Mouse (Mus musculus) midbrain, embryonic 14.5 days (tissue): ENCODE measurements around the gene Gm3238. TPM values are rescaled to one million over a fixed set of nuclear protein-coding genes. Genes with fewer than 3 reads are reported as not detected.
A peak's percentile ranks its signal among the peaks of the same experiment; 100 is the strongest.
"Not testable (repeated sequence)": the region's sequence is repeated elsewhere in the genome, so short reads cannot be mapped to it uniquely, and the experiment has no call there.

ENCODE experiments used
- ATAC-seq: fragments of 200-750 bp; cut with Nextera tagmentation; 2 replicates; pipeline ENCODE4 v1.8.0; 2017; ENCODE audit warnings: moderate number of reproducible peaks, moderate library complexity; ENCODE audit not compliant: low FRiP score, low TSS enrichment
- DNase-seq: peaks from one replicate; pipeline ENCODE4 v3.0.0-alpha.2; 2015
- H3K27ac ChIP-seq: fragments of 300-500 bp; sonication (generic); replicated peaks from 2 replicates; pipeline ENCODE4 v1.5.1; 2014; ENCODE audit warnings: mild to moderate bottlenecking, low read depth, low read length, moderate library complexity
- H3K27me3 ChIP-seq: fragments of 300-500 bp; sonication (generic); 2 replicates; pipeline ENCODE4 v1.6.1; 2014; ENCODE audit warnings: low read length, control low read depth, mixed read lengths; ENCODE audit not compliant: control insufficient read depth, insufficient read depth
- H3K36me3 ChIP-seq: fragments of 300-500 bp; sonication (generic); 2 replicates; pipeline ENCODE4 v1.6.1; 2014; ENCODE audit warnings: low read length, control low read depth; ENCODE audit not compliant: control insufficient read depth, insufficient read depth
- H3K4me1 ChIP-seq: fragments of 300-500 bp; sonication (generic); 2 replicates; pipeline ENCODE4 v1.6.1; 2014; ENCODE audit warnings: mild to moderate bottlenecking, antibody characterized with exemption, low read length, control low read depth; ENCODE audit not compliant: control insufficient read depth, insufficient read depth
- H3K4me2 ChIP-seq: fragments of 300-500 bp; sonication (generic); 2 replicates; pipeline ENCODE4 v1.6.1; 2014; ENCODE audit warnings: mild to moderate bottlenecking, low read length, moderate library complexity
- H3K4me3 ChIP-seq: fragments of 300-500 bp; sonication (generic); replicated peaks from 2 replicates; pipeline ENCODE4 v1.5.1; 2014; ENCODE audit warnings: low read depth, low read length
- H3K9ac ChIP-seq: fragments of 300-500 bp; sonication (generic); replicated peaks from 2 replicates; pipeline ENCODE4 v1.6.1; 2014; ENCODE audit warnings: mild to moderate bottlenecking, low read length, moderate library complexity
- H3K9me3 ChIP-seq: fragments of 300-500 bp; sonication (generic); 2 replicates; pipeline ENCODE4 v1.6.1; 2016; ENCODE audit warnings: low read length, control low read depth, mixed read lengths; ENCODE audit not compliant: control insufficient read depth
- WGBS: fragments of 180-500 bp; shearing (Covaris S2); extraction: QIAGEN DNeasy Blood & Tissue Kit; methylation state at CpG from one replicate; pipeline ENCODE4 v1.1.7; 2014; 5-methylcytosine and 5-hydroxymethylcytosine counted together
- polyA plus RNA-seq: library from polyadenylated mRNA; unstranded; fragments of >200 nt; fragmentation: Nextera tagmentation; extraction: Ambion mirVana; gene quantifications from 2 replicates; pipeline ENCODE4 v1.2.1, GENCODE M21; 2014

The Gm3238 gene
- polyA plus RNA-seq, 1 experiment from 2014 or later, result not detected

GRCm38 (mm10) chr10:77798164-77798920 is 27.2 kb upstream of the Gm3238 start:
- 45% methylated on average over 3 of the region's 3 CpGs for WGBS
- H3K9me3 ChIP-seq, DNase-seq, ATAC-seq, H3K27me3 ChIP-seq, H3K4me3 ChIP-seq, H3K36me3 ChIP-seq, H3K4me2 ChIP-seq, H3K4me1 ChIP-seq, H3K9ac ChIP-seq: not testable (repeated sequence)
- H3K27ac ChIP-seq, result peak overlapping the region; percentile 37; the same call in 1 of the 2 replicates

- H3K36me3 ChIP-seq, result no peaks in the 10 kb centered on the region
- no peak overlapping the region for H3K4me2 ChIP-seq
- H3K4me3 ChIP-seq, result no peak overlapping the region
- H3K27me3 ChIP-seq, result no peaks in the 10 kb centered on the region
- H3K9ac ChIP-seq, result no peak overlapping the region
- no peaks in the 10 kb centered on the region for H3K9me3 ChIP-seq
- WGBS, result 19% methylated on average over 3 of the region's 3 CpGs
- 0 out of 2 replicates have a peak overlapping the region, but pooled peaks have one; percentile 38 for H3K27ac ChIP-seq
- ATAC-seq (no peak), DNase-seq (peak; percentile 11)
- H3K4me1 ChIP-seq, result no peaks in the 10 kb centered on the region
Observed at GRCm38 (mm10) chr10:77797677-77798076, 26.6 kb upstream of the Gm3238 start.

GRCm38 (mm10) chr10:77794976-77795375 is 23.9 kb upstream of the Gm3238 start, which contains the start of gene Gm9639:
Gm9639 (minus strand) TSS chr10:77795076.
- no peaks in the 10 kb centered on the region for H3K27me3 ChIP-seq
- ATAC-seq, result no peak
- H3K9ac ChIP-seq, result no peak within 1 kb of the TSS
- no peak for DNase-seq
- H3K36me3 ChIP-seq, result no peaks in the 10 kb centered on the region
- H3K4me3 ChIP-seq, result no peak within 1 kb of the TSS
- H3K9me3 ChIP-seq, result no peaks in the 10 kb centered on the region
- H3K4me1 ChIP-seq, result no peaks in the 10 kb centered on the region
- no peak within 1 kb of the TSS for H3K27ac ChIP-seq
- no peak within 1 kb of the TSS for H3K4me2 ChIP-seq
- 50% methylated on average over 2 of the region's 2 CpGs for WGBS

- Histone ChIP-seq H3K27me3 (no peaks in the 10 kb centered on the region), H3K36me3 (no peaks in the 10 kb centered on the region), H3K4me3 (no peak overlapping the region), H3K9me3 (no peaks in the 10 kb centered on the region), H3K9ac (no peak overlapping the region), H3K4me1 (no peaks in the 10 kb centered on the region), H3K4me2 (no peak overlapping the region), H3K27ac (no peak overlapping the region)
- ATAC-seq (no peak), DNase-seq (no peak)
- WGBS, result 94% methylated on average over 2 of the region's 2 CpGs
Observed at GRCm38 (mm10) chr10:77788621-77789020, 17.5 kb upstream of the Gm3238 start.

- H3K36me3 ChIP-seq, H3K4me3 ChIP-seq, H3K9me3 ChIP-seq, H3K27me3 ChIP-seq, H3K4me2 ChIP-seq, H3K27ac ChIP-seq, ATAC-seq, H3K4me1 ChIP-seq, H3K9ac ChIP-seq, DNase-seq: not testable (repeated sequence)
- WGBS, result 83% methylated on average over 1 of the region's 1 CpGs
Observed at GRCm38 (mm10) chr10:77787876-77788275, 16.8 kb upstream of the Gm3238 start, which contains the start of gene Gm7137. Gm7137 (minus strand) TSS chr10:77788200.

GRCm38 (mm10) chr10:77783396-77783795 is 12.3 kb upstream of the Gm3238 start:
- not testable (repeated sequence) for ATAC-seq, DNase-seq, H3K4me2 ChIP-seq, H3K4me3 ChIP-seq, H3K9ac ChIP-seq, H3K9me3 ChIP-seq, H3K27ac ChIP-seq, H3K27me3 ChIP-seq, H3K4me1 ChIP-seq, H3K36me3 ChIP-seq
- WGBS, result 87% methylated on average over 1 of the region's 3 CpGs

GRCm38 (mm10) chr10:77782442-77782841 is 11.3 kb upstream of the Gm3238 start, which contains the start of gene Gm3250:
Gm3250 (minus strand) TSS chr10:77782542.
- H3K9ac ChIP-seq, H3K27ac ChIP-seq, H3K4me2 ChIP-seq, H3K9me3 ChIP-seq, H3K4me1 ChIP-seq, H3K27me3 ChIP-seq, H3K4me3 ChIP-seq, ATAC-seq, DNase-seq, H3K36me3 ChIP-seq: not testable (repeated sequence)
- 60% methylated on average over 1 of the region's 1 CpGs for WGBS

- not testable (repeated sequence) for H3K27me3 ChIP-seq, H3K4me3 ChIP-seq, H3K36me3 ChIP-seq, H3K4me2 ChIP-seq, DNase-seq, H3K27ac ChIP-seq, H3K9me3 ChIP-seq, H3K9ac ChIP-seq, ATAC-seq, H3K4me1 ChIP-seq
- 64% methylated on average over 1 of the region's 1 CpGs for WGBS
Observed at GRCm38 (mm10) chr10:77776844-77777243, 5.7 kb upstream of the Gm3238 start, which contains the start of gene Gm7138. Gm7138 (minus strand) TSS chr10:77776944.

GRCm38 (mm10) chr10:77772142-77772541 is 1.0 kb upstream of the Gm3238 start:
- not testable (repeated sequence) for ATAC-seq, H3K9me3 ChIP-seq, H3K4me2 ChIP-seq, H3K4me1 ChIP-seq, DNase-seq, H3K4me3 ChIP-seq, H3K27ac ChIP-seq, H3K27me3 ChIP-seq, H3K36me3 ChIP-seq, H3K9ac ChIP-seq
- WGBS, result 88% methylated on average over 2 of the region's 3 CpGs
